Mouse (Mus musculus) G1E (cell line): ENCODE measurements around the gene Ermap.

ENCODE experiments used
- CTCF ChIP-seq: IDR thresholded peaks from 2 replicates; pipeline ENCODE4 v1.5.1; 2012; ENCODE audit warnings: low read depth, low read length, inconsistent platforms, mixed read lengths
- GATA1 ChIP-seq: IDR thresholded peaks from 2 replicates; pipeline ENCODE4 v1.6.1; 2012; ENCODE audit warnings: borderline replicate concordance, low read length, inconsistent platforms, mixed read lengths
- GATA2 ChIP-seq: IDR thresholded peaks from 2 replicates; pipeline ENCODE4 v1.6.1; 2012; ENCODE audit warnings: low read depth, low read length, inconsistent platforms, borderline replicate concordance
- TAL1 ChIP-seq: conservative IDR thresholded peaks from 2 replicates; pipeline ENCODE4 v1.6.1; 2012; ENCODE audit warnings: low read depth, low read length, inconsistent platforms, mixed read lengths

- TF ChIP-seq CTCF (0 out of 2 replicates have a peak, but pooled peaks have one; percentile 32), TAL1 (no peak), GATA2 (no peak), GATA1 (no peak)
Measured at GRCm38 (mm10) chr4:119157186-119157585, 32.6 kb downstream of the Ermap start.
